Mouse (Mus musculus): Measurements from ENCODE around the gene Ccm2. TPM values are rescaled to one million over a fixed set of nuclear protein-coding genes. Genes with fewer than 3 reads are reported as not detected.

Ccm2 gene
- total and polyA plus RNA-seq, 2 experiments = 16.5 to 49.6 TPM

- no peak overlapping the region for H3K4me3 ChIP-seq (ENCODE audit: insufficient read depth, low read depth, low read length)
- no peak overlapping the region for H3K9ac ChIP-seq (ENCODE audit: low read depth, low read length)
- H3K27me3 ChIP-seq (ENCODE audit: control insufficient read depth, insufficient read depth, low read length) = no peaks in the 10 kb centered on the region
- no peaks in the 10 kb centered on the region for H3K79me2 ChIP-seq (ENCODE audit: control insufficient read depth, insufficient read depth, low read length)
- 54% methylated on average over 27 of the region's 27 CpGs for WGBS
- no peak for DNase-seq (ENCODE audit: extremely low read depth, low read depth, low spot score)
- no peaks in the 10 kb centered on the region for H3K4me1 ChIP-seq (ENCODE audit: control insufficient read depth, insufficient read depth, low read length)
- no peak overlapping the region for H3K27ac ChIP-seq (replicated peaks; ENCODE audit: insufficient read depth, low read depth, low read length)
- TF ChIP-seq CTCF (IDR thresholded peaks at IDR 0.05; ENCODE audit: low read depth, low read length) (no peak), POLR2A (IDR thresholded peaks at IDR 0.05; ENCODE audit: extremely low read depth, insufficient read depth, low read length) (no peak)
- H3K36me3 ChIP-seq (ENCODE audit: control insufficient read depth, insufficient read depth, low read length) = peaks cover 6% of the 10 kb centered on the region; the same call in 1 of the 2 replicates
These were observed 52.5 kb downstream of the Ccm2 start for GRCm38 (mm10) chr11:6599011-6599681.

DNA sequence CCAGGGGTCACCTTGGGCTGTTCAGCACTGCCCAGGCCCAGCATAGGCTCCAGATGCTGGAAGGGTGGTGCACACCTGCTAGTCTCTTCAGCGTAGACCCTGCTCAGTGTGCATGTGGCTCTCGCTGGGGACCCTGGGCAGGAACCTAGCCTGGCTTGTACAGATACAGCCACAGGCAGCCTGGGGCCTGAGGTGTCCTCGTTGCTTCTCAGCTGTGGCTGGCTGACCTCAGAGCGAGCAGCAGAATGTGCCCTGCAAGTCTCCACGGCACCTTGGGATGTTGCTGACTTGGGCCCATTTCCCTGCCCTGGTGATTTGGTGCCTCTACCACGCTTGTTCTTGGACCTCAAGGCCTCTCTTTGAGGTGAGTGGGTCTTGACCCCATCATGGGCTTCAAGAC lies 53.1 kb downstream of the Ccm2 start:
- Histone ChIP-seq H3K79me2 (ENCODE audit: control insufficient read depth, insufficient read depth, low read length) (no peaks in the 10 kb centered on the region), H3K4me1 (ENCODE audit: control insufficient read depth, insufficient read depth, low read length) (no peaks in the 10 kb centered on the region), H3K36me3 (ENCODE audit: control insufficient read depth, insufficient read depth, low read length) (peaks cover 6% of the 10 kb centered on the region; the same call in 1 of the 2 replicates), H3K9ac (ENCODE audit: low read depth, low read length) (no peak overlapping the region), H3K27me3 (ENCODE audit: control insufficient read depth, insufficient read depth, low read length) (no peaks in the 10 kb centered on the region), H3K27ac (replicated peaks; ENCODE audit: insufficient read depth, low read depth, low read length) (no peak overlapping the region), H3K4me3 (ENCODE audit: insufficient read depth, low read depth, low read length) (no peak overlapping the region)
- TF ChIP-seq CTCF (IDR thresholded peaks at IDR 0.05; ENCODE audit: low read depth, low read length) = no peak
- TF ChIP-seq POLR2A (IDR thresholded peaks at IDR 0.05; ENCODE audit: extremely low read depth, insufficient read depth, low read length) = no peak
- WGBS = 89% methylated on average over 6 of the region's 6 CpGs
- no peak for DNase-seq (ENCODE audit: extremely low read depth, low read depth, low spot score)

DNA sequence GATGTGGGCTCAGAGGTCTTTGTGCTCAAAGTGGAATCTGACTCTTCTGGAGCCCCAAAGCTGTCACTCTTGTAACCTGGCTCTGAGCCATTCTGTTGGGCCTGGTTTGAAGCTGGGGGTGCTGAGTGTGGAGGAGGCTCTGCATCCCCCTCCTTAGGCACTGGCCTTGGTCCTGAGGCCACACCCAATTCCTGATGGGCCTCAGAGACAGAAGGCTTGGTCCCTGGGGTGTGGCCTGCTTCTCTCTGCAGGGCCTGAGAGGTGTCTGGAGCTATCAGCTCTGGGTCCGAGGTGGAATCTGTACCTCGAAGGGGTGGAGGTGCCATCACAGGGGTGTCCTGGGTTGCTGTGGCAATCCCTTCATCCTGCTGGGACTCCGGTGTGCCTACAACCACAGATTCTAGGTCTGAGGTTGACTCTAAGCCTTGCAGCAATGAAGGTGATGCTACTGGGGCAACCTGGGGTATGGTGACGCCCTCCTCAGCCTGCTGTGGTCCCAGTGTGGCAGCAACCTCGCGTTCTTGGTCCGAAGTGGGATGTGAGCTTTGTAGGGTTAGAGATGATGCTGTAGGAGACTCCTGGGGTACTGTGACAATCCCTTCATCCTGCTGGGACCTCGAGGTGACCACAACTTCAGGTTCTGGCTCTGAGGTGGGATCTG lies 53.7 kb downstream of the Ccm2 start:
- H3K9ac ChIP-seq (ENCODE audit: low read depth, low read length) = no peak overlapping the region
- 81% methylated on average over 8 of the region's 8 CpGs for WGBS
- H3K4me3 ChIP-seq (ENCODE audit: insufficient read depth, low read depth, low read length) = no peak overlapping the region
- no peaks in the 10 kb centered on the region for H3K79me2 ChIP-seq (ENCODE audit: control insufficient read depth, insufficient read depth, low read length)
- no peak overlapping the region for H3K27ac ChIP-seq (replicated peaks; ENCODE audit: insufficient read depth, low read depth, low read length)
- TF ChIP-seq CTCF (IDR thresholded peaks at IDR 0.05; ENCODE audit: low read depth, low read length) (no peak), POLR2A (IDR thresholded peaks at IDR 0.05; ENCODE audit: extremely low read depth, insufficient read depth, low read length) (no peak)
- peaks cover 3% of the 10 kb centered on the region for H3K27me3 ChIP-seq (ENCODE audit: control insufficient read depth, insufficient read depth, low read length)
- 0 out of 2 replicates have a peak, but pooled peaks cover 4% of the 10 kb centered on the region for H3K36me3 ChIP-seq (ENCODE audit: control insufficient read depth, insufficient read depth, low read length)
- DNase-seq (ENCODE audit: extremely low read depth, low read depth, low spot score) = no peak
- no peaks in the 10 kb centered on the region; the same call in 1 of the 2 replicates for H3K4me1 ChIP-seq (ENCODE audit: control insufficient read depth, insufficient read depth, low read length)

GRCm38 (mm10) chr11:6601649-6602480 lies 55.2 kb downstream of the Ccm2 start:
- 70% methylated on average over 20 of the region's 20 CpGs for WGBS
- Histone ChIP-seq H3K27ac (replicated peaks; ENCODE audit: insufficient read depth, low read depth, low read length) (no peak overlapping the region), H3K27me3 (ENCODE audit: control insufficient read depth, insufficient read depth, low read length) (peaks cover 7% of the 10 kb centered on the region), H3K4me3 (ENCODE audit: insufficient read depth, low read depth, low read length) (no peak overlapping the region), H3K9ac (ENCODE audit: low read depth, low read length) (no peak overlapping the region), H3K4me1 (ENCODE audit: control insufficient read depth, insufficient read depth, low read length) (no peaks in the 10 kb centered on the region; the same call in 1 of the 2 replicates), H3K36me3 (ENCODE audit: control insufficient read depth, insufficient read depth, low read length) (no peaks in the 10 kb centered on the region), H3K79me2 (ENCODE audit: control insufficient read depth, insufficient read depth, low read length) (no peaks in the 10 kb centered on the region)
- no peak for DNase-seq (ENCODE audit: extremely low read depth, low read depth, low spot score)
- no peak for TF ChIP-seq POLR2A (IDR thresholded peaks at IDR 0.05; ENCODE audit: extremely low read depth, insufficient read depth, low read length)
- TF ChIP-seq CTCF (IDR thresholded peaks at IDR 0.05; ENCODE audit: low read depth, low read length) = no peak

DNA sequence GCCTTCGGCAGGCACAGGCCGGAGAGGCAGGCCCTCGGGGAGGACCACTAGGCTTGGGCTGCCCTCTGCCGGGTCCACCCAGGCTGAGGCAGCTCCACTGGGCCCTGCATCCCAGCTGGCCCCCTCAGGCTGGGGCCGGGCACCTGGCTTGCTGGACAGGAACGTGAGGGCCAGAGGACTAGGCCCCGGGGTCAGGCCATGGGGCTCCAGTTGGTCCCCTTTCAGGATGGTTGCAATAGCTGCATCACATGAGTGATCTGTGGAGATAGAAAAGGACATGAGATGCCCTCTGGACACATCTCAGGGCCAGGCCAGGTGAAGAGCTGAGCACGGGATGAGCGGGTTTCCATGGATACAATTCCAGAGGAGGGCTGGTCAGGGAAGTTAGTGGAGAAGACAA lies 56.0 kb downstream of the Ccm2 start:
- H3K9ac ChIP-seq (ENCODE audit: low read depth, low read length) = no peak overlapping the region
- no peak for DNase-seq (ENCODE audit: extremely low read depth, low read depth, low spot score)
- WGBS = 78% methylated on average over 9 of the region's 9 CpGs
- no peaks in the 10 kb centered on the region; the same call in 1 of the 2 replicates for H3K4me1 ChIP-seq (ENCODE audit: control insufficient read depth, insufficient read depth, low read length)
- no peaks in the 10 kb centered on the region for H3K36me3 ChIP-seq (ENCODE audit: control insufficient read depth, insufficient read depth, low read length)
- H3K27ac ChIP-seq (replicated peaks; ENCODE audit: insufficient read depth, low read depth, low read length) = no peak overlapping the region
- H3K4me3 ChIP-seq (ENCODE audit: insufficient read depth, low read depth, low read length) = no peak overlapping the region
- no peaks in the 10 kb centered on the region for H3K79me2 ChIP-seq (ENCODE audit: control insufficient read depth, insufficient read depth, low read length)
- H3K27me3 ChIP-seq (ENCODE audit: control insufficient read depth, insufficient read depth, low read length) = peaks cover 7% of the 10 kb centered on the region
- TF ChIP-seq POLR2A (IDR thresholded peaks at IDR 0.05; ENCODE audit: extremely low read depth, insufficient read depth, low read length) = no peak
- no peak for TF ChIP-seq CTCF (IDR thresholded peaks at IDR 0.05; ENCODE audit: low read depth, low read length)
